Mouse (Mus musculus) retina, adult 2 months (tissue): ENCODE measurements around the gene Hoxb8.

ENCODE experiments used
- DNase-seq: peaks from one replicate; pipeline ENCODE4 v3.0.0-alpha.2; 2012; ENCODE audit warnings: low read depth, low spot score

The Hoxb8 gene

GRCm38 (mm10) chr11:96333241-96334001, 51.7 kb downstream of the Hoxb8 start:
- no peak for DNase-seq

GRCm38 (mm10) chr11:96334002-96334364, 52.3 kb downstream of the Hoxb8 start:
- DNase-seq = no peak
